Mouse (Mus musculus): ENCODE measurements around the gene Impdh2.
A peak's percentile ranks its signal among the peaks of the same experiment; 100 is the strongest.

Gene Impdh2

DNA sequence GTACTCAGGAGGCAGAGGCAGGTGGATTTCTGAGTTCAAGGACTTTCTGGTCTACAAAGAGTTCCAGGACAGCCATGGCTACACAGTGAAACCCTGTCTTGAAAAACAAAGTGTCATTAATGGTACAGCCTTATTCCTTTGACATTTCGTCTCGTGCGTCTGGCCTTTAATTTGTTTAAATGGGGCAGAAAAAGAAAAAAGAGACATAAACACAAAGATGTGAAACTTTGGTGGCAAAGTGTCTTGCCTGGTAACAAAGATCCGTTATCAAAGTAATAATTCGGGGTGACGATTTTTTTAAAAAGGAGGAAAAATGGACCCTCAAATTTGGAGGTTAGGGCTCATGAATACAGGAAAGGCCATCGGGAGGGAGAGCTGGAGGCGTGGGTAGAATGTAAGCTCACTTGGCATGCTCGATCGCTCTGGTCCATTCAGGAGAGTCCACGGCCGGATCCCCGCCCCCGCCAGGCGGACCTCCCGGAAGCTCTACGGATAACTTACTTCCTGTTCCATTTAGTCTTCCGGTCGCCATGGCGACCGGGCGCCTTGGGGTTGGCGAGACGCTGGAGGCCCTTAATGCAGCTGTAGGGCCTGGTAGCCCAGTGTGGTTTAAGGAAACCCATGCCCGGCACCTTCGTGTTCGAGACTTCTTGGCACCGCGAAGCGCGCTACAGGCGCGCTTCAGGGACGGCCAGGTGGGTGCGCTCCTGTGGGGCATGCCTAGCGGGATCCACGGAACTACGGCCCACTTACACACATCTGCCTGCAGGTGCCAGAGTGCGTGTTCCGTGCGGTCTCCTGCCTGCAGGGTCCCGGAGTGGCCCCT lies 9.5 kb downstream of the Impdh2 start, which contains the start of gene Dalrd3:
Gene Dalrd3, plus strand, starts transcription at position 506 of the 826 bp plus-strand sequence.
- DNase-seq (ENCODE audit: low read depth, low spot score), result peak; percentile 97

DNA sequence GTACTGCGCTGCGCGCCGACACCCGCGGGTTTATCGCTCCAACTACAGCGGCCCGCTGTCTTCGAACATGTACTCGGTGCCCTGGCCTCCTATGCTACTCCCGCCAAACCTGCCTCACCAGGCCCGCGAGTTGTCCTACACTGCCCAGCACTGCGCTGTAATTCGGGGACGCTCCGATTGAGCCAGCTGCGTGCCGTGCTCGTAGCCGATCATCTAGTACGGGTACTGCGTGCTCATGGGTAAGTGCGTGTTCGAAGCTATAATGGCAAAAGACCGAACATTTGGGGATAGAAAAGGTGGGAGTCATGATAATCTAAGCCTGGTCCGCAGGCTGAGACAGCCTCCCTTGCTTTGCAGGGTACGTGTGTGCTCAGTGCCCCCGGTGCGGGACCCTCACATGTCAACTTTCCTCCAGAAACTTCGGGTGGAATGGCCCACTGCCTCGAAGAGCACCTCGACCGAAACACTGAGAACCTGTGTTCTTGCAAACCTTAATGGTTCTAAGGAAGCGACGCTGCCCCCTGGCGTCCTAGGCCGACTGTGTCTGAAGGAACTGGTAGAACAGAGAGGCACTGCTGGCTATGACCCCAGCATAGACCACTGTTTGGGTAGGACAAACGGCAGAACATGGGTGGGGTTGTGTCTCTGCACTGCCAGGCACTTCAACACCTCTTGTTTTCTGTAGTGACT lies 10.3 kb downstream of the Impdh2 start:
- peak; percentile 86 for DNase-seq (ENCODE audit: low read depth, low spot score)

DNA sequence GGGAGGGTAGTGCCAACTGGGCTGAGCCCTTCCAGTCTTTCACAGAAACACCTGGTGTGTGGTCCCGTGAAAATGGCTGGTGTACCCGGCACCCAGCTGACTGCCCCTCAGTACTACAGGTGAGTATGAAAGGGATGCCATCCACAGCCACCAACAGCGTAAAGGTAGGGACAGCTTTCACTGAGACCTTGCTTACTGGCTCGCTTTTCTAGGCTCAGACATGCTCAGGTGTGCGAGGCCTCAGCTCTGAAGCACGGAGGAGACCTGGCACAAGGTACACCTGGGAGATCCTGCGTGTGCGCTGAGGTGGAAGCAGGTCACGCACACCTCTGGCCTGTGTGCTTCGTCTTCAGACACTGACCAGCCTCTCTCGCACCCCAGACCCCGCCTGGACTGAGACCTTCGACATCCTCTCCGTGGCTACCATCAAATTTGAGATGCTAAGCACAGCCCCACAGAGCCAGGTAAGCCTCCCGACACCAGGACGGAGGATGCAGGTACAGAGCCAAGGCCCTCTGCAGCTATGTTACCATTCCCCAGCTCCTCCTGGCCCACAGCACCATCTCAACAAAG lies 11.4 kb downstream of the Impdh2 start:
- no peak for DNase-seq (ENCODE audit: low read depth, low spot score)

DNA sequence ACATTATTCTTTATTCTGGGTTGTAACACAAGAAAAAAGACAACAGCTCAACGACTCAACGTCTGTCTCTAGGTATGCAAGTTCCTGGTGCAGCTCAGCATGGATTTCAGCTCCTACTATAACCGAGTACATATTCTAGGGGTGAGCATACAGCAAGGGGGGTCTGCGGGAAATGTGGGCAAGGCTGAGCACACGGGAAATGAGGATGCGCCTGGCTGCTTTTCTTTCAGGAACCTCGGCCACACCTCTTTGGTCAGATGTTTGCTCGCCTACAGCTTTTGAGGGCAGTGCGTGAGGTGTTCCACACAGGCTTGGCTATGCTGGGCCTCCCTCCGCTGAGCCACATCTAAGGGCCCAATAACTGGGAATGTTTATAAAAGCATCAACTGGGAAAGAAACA lies 12.2 kb downstream of the Impdh2 start:
- DNase-seq (ENCODE audit: low read depth, low spot score), result no peak

DNA sequence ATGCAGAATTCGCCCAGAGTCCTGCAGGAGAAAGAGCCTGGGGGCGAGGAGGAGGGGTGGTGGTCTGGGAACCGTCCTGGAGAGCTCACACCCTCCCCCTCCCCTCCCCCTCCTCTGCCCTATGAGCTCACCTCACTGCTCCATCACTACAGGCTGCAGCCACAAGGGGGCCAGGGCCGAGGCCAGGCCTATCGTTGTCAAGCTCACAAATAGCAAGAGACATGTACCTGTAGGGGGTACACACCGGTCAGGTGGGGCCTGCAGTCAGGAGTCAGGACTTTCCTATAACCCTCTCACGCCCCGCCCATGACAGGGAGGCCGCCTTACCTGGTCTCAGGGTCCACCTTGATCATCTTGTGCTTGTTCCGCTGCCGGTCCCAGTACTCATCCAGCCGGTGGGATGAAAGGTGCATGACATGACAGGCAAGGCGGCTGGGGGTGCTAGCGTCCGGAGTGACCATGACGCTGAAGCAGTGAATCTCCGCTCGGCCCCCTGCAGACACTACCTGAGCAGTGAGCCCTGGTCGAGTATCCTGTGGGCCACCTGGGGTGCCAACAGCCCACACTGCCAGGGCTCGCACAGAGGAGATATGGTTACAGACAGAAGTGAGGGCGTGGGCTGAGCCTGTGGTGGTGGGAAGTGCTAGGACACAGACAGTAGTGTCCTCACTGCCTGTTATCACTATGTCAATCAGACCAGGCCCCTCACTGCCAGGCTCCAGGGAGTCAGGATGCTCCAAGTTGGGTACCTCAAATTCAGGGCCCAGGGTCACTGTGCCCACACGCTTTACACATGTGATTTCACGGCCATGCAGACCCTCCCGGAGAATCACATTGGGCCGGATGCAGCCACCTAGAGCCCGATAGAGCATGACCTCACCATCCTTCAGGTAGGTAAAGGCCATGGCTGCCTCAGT lies 13.9 kb downstream of the Impdh2 start:
- DNase-seq (ENCODE audit: low read depth, low spot score), result peak; percentile 69

DNA sequence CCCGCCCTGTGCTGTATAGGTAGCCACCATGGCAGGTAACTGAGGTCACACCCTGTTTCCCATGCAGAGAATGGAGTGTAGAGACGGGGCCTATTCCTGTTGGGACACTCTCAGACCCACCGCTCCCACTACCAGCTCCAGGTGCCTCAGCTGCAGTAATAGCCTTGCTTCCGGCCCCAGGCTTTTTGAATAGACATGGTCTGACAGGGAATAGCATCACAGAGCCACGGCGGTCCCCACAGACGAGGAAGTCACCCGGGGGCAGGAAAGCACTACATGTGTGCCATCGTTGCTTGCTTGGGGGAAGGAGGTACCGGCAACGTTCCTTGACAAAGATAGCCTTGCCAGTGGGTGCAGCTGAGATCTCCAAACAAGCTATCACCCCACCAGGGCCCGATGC lies 14.8 kb downstream of the Impdh2 start:
- DNase-seq (ENCODE audit: low read depth, low spot score), result no peak

DNA sequence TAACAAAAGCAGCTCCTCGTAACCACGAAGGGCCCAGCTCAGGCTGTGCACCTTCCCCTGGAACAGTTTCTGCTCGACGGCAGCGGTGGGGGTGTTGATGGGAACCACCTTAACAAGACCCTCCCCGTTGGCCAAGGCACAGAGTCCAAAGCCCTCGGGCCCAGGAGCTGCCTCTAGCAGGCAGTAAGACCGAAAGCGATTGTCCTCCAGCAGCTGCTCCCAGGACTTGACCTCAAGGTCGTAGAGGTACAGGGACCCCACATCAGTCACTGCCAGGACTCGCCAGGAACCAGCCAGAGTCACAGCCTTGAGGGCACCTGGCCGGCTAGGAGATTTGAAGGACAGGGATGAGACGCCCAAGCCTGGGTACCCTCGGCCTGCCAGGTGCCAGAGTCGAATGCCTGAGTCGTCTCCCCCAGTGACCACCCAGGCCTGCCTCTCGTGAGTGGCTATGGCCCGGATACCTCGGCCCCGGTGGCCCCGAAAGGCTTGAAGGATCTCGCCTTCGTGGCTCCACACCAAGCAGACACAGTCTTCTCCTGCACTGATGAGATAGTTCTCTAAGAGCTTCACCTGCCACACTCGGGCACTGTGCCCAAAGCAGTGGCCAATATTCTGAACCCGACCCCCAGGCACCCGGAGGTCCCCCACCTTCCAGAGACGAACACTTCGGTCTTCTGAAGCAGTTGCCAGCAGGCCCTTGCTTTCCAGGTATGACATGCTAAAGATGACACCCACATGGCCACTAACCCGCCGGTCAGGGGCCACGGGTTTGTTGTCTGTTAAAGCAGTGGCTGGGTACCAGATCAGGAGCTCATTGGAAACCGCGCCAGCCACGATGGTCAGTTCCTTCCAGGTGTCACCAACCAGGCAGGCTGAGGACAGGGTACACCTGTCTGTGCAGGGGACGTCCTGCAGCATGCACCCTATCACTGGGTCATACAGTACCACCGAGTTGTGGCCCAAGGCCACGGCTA lies 15.5 kb downstream of the Impdh2 start:
- no peak for DNase-seq (ENCODE audit: low read depth, low spot score)

DNA sequence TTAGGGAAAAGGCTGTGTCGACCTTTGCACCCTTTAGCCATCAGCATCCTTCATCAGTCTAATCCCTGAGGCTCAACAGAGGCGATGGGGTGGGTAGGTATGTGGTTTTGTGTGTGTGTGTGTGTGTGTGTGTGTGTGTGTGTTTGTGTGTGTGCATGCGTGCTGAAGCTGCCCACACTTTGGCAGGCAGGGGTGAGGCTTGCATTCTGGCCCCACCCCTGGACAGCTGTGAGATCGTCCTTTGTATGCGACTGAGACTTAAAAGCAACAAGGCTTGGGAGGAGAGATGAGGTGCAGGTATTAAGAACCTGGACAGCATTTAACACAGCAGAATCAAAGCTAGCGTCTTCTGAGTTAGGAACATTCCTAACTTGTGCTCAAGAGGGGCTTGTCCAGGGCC lies 16.9 kb downstream of the Impdh2 start:
- no peak for DNase-seq (ENCODE audit: low read depth, low spot score)

DNA sequence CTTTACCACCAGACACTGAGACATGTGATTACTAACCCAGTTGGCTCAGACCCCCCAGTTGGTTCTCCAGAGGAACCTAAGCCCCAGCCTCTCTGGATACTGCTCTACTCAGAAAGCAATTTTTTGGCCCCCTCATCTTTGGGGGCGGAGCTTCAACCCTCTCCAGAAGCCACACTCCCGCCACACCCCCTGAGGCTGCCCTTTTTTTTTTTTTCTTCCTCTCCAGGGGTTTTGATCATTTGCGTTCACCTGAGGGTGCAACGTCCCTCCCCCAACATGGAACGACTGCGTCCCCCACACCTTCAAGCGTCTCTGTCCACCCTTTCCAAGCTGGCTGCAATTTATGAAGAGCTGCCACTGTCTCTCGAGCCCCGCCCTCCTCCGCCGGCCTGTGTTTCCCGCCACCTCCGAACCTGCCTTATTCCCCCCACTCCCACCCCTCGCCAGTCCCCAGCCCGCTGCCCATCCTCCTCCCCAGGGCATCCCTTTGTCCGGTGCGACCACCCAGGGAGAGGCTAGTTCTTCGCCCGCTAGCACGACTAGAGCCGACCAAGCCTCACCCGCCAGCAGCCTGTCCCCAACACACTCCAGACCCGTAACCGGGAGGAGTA lies 18.0 kb downstream of the Impdh2 start:
- DNase-seq (ENCODE audit: low read depth, low spot score), result peak; percentile 62

DNA sequence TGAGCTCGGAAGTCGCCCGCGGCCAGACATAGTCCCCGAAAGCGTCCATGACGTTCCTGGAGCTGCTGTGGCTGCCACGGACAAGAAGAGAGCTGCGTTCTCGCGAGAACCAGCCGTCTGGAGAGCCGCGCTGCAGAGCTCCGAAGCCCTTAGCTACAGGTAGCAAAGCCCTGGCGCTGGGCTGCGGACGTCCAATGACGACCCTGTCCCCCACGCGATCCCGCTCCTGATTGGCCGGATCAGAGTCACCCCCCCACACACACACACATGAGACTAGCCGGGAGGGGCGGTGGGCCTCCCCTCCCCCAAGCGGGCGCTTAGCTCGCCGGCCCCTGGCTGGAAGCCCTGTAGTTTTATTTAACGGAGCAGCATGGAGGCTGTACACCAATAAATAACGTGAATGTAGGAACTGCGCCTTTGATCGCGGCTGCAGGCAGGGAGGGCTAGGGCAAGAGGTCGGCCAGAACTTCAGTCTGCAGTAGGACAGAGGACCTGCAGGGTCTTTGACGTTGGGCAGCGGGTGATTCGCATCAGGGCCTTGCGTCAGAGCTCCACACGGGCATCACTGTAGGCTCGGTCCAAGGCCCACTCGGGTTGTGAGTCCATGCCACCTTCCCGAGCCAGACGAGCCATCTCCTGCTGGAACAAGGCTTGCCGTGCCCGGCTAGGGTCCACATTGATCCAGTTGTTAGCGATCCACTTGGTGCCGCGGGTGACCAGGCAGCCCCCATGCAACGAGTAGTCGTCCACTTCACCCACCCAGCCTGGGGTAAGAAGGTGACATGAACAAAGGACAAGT lies 18.7 kb downstream of the Impdh2 start, which contains the start of gene Wdr6:
Gene Wdr6, minus strand, starts transcription at position 195 of the 799 bp plus-strand sequence.
- DNase-seq (ENCODE audit: low read depth, low spot score), result peak; percentile 98

DNA sequence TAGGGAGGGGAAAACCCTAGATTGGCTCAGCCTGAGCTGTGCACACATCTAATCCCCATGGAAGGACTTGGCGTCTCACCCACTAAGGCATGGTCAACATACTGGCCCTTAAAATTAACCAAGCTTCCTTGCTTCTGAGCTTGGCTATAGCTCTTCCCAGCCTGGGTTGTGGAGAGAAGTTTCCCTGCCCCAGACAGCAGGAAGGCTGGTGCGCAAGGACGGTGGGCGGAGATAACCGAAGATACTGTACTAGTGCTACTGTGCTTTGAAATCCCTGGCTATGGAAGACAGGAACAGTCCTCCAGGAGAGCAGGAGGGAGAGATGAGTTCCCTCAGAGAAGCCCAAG lies 19.2 kb downstream of the Impdh2 start:
- no peak for DNase-seq (ENCODE audit: low read depth, low spot score)

DNA sequence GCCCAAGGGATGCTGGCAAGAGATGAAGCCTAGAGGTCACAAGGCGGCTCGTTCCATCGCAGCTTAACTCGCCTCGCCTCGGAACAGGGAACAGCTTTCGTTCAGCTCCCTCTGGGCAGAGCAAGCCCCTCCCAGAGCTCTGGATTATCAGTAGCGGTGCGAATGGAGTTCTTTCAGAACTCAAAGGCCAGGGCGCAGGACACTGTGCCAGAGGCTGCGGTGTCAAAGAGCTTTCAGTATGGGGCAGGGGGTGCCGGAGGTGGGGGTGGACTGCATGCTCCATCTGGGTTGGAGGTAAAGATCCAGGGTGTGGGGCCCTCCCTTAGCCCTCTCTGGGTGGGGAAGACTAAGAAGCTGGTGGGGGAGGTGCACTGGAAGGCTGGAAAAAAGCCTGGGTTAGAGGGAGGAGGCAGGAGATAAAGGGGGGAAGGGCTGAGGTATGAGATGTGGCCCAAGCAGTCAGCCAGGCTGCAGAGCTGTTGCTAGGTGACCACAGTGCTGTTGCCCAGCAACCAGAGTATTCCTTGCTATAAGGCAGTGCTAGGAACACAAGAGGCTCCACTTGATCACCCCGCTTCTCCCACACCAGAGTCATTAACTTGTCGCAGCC lies 27.6 kb downstream of the Impdh2 start:
- DNase-seq (ENCODE audit: low read depth, low spot score), result peak; percentile 98

DNA sequence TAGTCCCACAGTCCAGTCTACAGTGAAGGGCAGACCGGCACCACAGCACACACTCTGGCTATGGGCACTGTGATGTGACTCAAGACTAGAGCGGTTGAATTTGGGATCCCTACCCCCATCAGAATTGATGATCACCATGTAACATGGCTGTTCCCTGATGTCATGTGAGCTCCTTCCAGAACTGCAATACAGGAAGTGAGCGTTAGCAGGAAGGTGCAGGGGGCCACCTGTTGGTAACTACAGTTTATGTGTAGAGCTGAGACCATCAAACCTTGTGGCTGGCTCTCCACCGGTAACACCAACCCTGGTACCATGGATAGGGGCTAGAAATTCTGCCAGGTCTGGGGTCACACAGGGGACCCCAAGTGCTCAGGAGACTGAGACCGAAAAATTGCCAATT lies 29.1 kb downstream of the Impdh2 start:
- DNase-seq (ENCODE audit: low read depth, low spot score), result peak; percentile 63

DNA sequence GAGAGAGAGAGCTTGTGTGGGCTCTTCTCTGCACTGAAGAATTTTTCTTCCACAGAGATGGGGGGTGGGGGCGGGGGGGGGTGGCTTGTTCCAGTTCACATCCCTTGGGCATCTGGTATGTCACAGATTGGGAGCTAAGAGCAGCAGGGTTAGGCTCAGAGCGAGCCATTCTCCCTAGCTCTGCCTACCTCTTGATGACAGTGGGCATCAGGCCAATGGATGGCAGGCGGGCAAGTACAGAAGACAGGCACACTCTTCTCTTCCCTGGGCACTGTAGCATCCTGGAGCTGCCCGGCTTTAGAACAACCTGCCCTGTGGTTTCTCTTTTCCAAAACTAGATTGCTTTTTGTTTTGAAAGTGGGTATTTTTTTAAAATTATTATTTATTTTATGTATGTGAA lies 31.4 kb downstream of the Impdh2 start:
- DNase-seq (ENCODE audit: low read depth, low spot score), result peak; percentile 56

DNA sequence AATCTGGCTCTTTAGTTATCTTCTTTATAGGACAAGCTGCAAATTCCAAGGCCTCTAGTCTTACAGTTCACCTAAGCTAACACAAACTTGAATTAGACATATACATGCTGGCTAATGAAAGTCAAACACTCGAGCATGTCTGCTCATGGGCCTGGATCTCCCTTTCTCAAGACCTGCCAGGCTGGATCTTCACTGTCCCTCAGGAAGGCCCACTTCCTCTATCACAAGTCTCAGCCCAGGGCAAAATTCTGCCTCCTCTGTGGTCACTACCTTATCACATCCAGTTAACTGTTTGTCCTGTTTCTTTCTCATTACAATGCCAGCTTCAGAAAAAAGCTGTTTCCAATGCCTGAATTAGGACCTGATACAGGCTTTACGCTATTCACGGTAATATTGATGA lies 34.3 kb downstream of the Impdh2 start:
- DNase-seq (ENCODE audit: low read depth, low spot score), result no peak

DNA sequence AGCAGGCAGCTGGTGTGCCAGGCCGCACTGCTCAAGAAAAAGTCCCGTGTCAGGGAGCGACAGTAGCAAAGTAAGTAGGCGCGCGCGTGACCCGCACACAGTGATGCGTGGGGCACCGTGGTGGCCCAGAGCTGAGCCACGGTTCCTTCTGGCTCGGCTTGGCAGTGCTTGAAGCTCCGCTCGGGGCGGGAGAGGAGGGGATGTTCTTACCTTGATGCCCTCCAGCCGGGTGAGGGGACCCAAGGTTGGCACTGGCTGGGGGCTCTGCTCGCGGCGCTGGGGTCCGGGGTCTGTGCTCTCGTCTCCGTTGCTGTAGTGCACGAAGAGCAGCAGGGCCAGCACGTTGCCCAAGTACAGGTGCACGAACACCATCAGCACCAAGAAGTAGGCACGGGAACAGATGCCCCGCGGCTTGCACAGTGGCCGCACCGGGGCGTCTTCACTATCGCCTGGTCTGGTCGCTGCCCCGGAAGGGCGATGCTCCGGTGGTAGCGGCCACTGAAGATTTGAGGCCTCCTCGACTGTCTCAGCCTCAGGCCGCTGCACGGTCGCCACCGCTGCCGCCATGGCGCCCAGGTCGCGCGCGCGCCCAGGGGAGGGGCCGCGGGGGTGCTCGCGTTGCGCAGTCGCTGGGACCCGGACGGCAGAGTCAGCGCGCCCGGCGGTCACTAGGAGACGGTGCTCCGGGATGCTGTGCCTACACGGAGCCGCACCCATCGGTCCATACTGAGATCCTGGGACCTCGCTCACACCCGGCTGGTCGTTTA lies 37.1 kb downstream of the Impdh2 start, which contains the start of gene P4htm:
Gene P4htm, minus strand, starts transcription at position 670 of the 767 bp plus-strand sequence.
- DNase-seq (ENCODE audit: low read depth, low spot score), result peak; percentile 90

DNA sequence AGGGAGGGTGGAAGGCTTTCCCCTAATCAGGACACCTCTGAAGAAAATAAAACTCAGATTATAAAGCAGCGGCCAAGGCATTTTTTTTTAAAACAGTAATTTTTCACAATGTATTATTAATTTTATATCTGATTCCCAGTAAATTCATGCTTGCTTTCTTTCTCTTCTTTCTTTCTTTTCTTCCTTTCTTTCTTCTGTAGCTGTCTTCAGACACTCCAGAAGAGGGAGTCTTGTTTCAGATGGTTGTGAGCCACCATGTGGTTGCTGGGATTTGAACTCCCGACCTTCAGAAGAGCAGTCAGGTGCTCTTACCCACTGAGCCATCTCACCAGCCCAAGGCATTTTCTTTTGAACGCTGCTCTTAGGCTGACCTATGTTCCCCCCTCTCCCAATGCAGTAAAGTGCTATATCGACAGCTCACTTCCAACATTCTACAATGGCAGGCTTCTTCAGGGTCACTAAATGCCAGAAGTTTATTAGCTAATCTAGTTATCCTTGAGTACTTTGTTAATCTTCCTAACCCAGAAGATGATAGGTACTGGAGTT lies 39.0 kb downstream of the Impdh2 start:
- no peak for DNase-seq (ENCODE audit: low read depth, low spot score)

DNA sequence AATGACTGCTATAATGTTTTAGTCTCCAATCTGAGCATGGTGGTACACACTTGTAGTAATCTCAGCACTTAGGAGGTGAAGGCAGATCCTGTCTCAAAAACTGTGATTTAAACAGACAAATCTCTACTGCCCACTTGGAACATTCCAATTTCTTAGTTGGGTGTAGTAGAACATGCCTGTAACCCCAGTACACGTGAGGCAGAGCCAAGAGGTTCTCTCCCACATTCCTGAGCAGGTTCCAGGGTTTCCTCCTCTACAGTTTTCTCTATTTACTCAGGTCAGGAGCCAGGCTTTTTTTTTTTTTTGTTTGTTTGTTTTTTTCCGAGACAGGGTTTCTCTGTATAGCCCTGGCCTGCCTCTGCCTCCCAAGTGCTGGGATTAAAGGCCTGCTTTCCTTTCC lies 39.9 kb downstream of the Impdh2 start:
- DNase-seq (ENCODE audit: low read depth, low spot score), result no peak
